Mouse (Mus musculus): Measurements from ENCODE around the gene Draxin. TPM values are rescaled to one million over a fixed set of nuclear protein-coding genes. Genes with fewer than 3 reads are reported as not detected.
A peak's percentile ranks its signal among the peaks of the same experiment; 100 is the strongest.

Draxin gene
- polyA plus RNA-seq, 1 experiment from 2014 or later: 3.8 TPM

- ATAC-seq (replicated peaks; ENCODE audit: low FRiP score) (no peak), DNase-seq (ENCODE audit: low spot score) (no peak)
- H3K4me3 ChIP-seq (ENCODE audit: low read depth, low read length): no peak overlapping the region
- WGBS: 71% methylated on average over 4 of the region's 4 CpGs
- no peak overlapping the region for H3K27ac ChIP-seq (ENCODE audit: low read depth, low read length)
- H3K9ac ChIP-seq (ENCODE audit: low read length): no peak overlapping the region
- no peaks in the 10 kb centered on the region; the same call in 1 of the 2 replicates for H3K9me3 ChIP-seq (ENCODE audit: control insufficient read depth, low read length)
- peaks cover 3% of the 10 kb centered on the region; the same call in 1 of the 2 replicates for H3K27me3 ChIP-seq (ENCODE audit: control insufficient read depth, insufficient read depth, low read length)
- peaks cover 4% of the 10 kb centered on the region; the same call in 1 of the 2 replicates for H3K4me1 ChIP-seq (replicated peaks; ENCODE audit: control insufficient read depth, insufficient read depth, low read length)
- H3K4me2 ChIP-seq (ENCODE audit: low read depth, low read length, severe bottlenecking): no peak overlapping the region
- H3K36me3 ChIP-seq (ENCODE audit: control insufficient read depth, insufficient read depth, low read length): no peaks in the 10 kb centered on the region
Measured at GRCm38 (mm10) chr4:148116657-148117056, 13.8 kb downstream of the Draxin start.

- Histone ChIP-seq H3K27me3 (ENCODE audit: control insufficient read depth, insufficient read depth, low read length) (peaks cover 3% of the 10 kb centered on the region; the same call in 1 of the 2 replicates), H3K9ac (ENCODE audit: low read length) (peak overlapping the region; percentile 20), H3K4me1 (replicated peaks; ENCODE audit: control insufficient read depth, insufficient read depth, low read length) (peaks cover 2% of the 10 kb centered on the region; the same call in 1 of the 2 replicates), H3K27ac (ENCODE audit: low read depth, low read length) (no peak overlapping the region), H3K36me3 (ENCODE audit: control insufficient read depth, insufficient read depth, low read length) (no peaks in the 10 kb centered on the region), H3K4me3 (ENCODE audit: low read depth, low read length) (no peak overlapping the region), H3K9me3 (ENCODE audit: control insufficient read depth, low read length) (no peaks in the 10 kb centered on the region; the same call in 1 of the 2 replicates), H3K4me2 (ENCODE audit: low read depth, low read length, severe bottlenecking) (0 out of 2 replicates have a peak overlapping the region, but pooled peaks have one; percentile 15)
- WGBS: 6% methylated on average over 15 of the region's 15 CpGs
- ATAC-seq (replicated peaks; ENCODE audit: low FRiP score) (peak; percentile 11; the same call in 1 of the 2 replicates), DNase-seq (ENCODE audit: low spot score) (peak; percentile 73)
Measured at GRCm38 (mm10) chr4:148115467-148115866, 15.0 kb downstream of the Draxin start.

DNA sequence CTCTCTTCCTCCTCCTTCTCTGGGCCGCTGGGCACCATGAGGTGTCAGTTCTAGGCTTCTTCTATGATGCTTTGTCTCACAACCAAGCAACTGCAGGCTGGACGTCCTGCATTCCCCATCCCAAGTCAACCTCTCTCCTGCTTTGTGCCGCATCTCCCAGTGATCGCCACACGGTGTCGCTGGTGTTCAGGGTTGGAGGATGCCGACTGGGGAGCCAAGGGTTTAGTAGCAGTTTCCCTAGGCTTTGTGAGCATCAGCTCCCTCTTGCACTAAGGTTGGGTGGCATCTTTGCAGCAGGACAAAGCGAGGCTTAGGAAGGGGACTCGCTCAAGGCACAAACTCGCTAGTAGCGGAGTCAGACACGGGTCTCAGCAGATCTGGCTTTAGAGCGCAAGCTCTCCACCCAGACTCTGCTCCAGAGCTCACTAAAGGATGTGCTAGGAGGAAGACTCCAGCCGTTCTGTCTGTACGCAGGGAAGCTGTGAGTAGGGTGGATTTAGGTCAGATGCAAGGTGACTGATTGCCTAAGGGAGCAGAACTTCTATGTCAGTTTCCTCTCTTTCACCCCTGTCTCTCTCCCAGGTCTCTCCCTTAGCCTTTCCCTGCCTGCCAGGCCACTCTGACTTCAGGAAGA is 15.6 kb downstream of the Draxin start:
- Histone ChIP-seq H3K36me3 (ENCODE audit: control insufficient read depth, insufficient read depth, low read length) (no peaks in the 10 kb centered on the region), H3K4me3 (ENCODE audit: low read depth, low read length) (no peak overlapping the region), H3K9ac (ENCODE audit: low read length) (peak overlapping the region; percentile 39), H3K9me3 (ENCODE audit: control insufficient read depth, low read length) (no peaks in the 10 kb centered on the region; the same call in 1 of the 2 replicates), H3K27me3 (ENCODE audit: control insufficient read depth, insufficient read depth, low read length) (peaks cover 3% of the 10 kb centered on the region; the same call in 1 of the 2 replicates), H3K4me2 (ENCODE audit: low read depth, low read length, severe bottlenecking) (peak overlapping the region; percentile 22; the same call in 1 of the 2 replicates), H3K27ac (ENCODE audit: low read depth, low read length) (no peak overlapping the region), H3K4me1 (replicated peaks; ENCODE audit: control insufficient read depth, insufficient read depth, low read length) (peaks cover 2% of the 10 kb centered on the region; the same call in 1 of the 2 replicates)
- DNase-seq (ENCODE audit: low spot score) (peak; percentile 95), ATAC-seq (replicated peaks; ENCODE audit: low FRiP score) (peak; percentile 77)
- 3% methylated on average over 15 of the region's 15 CpGs for WGBS

DNA sequence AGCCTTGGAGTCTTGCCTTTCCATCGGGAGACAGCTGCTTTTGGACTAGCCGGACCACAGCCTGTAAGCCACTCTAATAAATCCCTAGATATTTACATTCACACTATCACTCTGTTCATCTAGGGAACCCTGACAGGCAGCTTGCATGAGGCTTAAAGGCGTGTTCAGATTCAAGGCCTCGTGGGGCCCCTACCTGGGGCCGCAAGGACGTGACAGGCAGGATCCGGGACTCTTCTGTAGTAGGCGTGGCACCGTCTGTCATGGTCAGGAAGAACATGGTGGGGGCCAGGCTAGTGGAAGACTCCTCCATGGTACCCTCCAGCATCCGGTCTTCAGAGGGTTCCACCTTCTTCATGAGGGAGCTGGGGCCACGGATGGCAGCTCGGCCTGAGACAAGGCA is 18.0 kb downstream of the Draxin start:
- WGBS: 87% methylated on average over 12 of the region's 12 CpGs
- DNase-seq (ENCODE audit: low spot score): no peak
- H3K36me3 ChIP-seq (ENCODE audit: control insufficient read depth, insufficient read depth, low read length): no peaks in the 10 kb centered on the region

DNA sequence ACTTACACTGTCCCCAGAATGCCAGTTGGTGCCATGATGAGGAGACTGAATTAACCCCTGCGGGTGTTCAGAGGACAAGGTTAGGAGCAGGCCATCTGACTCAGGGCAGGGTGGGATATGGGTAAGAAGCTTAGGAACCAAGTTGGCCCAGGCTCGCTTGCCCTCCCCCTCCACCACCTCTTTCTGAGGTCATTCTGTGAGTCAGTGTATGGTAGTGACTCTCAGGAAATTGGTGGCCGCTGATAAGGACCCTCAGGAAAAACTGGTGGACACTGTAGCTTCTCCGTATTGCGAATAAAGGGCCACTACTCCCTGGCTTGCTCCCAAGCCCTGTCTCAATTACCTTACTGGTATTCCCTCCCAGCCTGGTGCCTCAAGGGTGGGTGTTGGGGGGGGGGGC is 21.3 kb downstream of the Draxin start:
- H3K27ac ChIP-seq (ENCODE audit: low read depth, low read length): no peak overlapping the region
- DNase-seq (ENCODE audit: low spot score): no peak
- WGBS: 89% methylated on average over 5 of the region's 5 CpGs
- ATAC-seq (replicated peaks; ENCODE audit: low FRiP score): no peak
- no peaks in the 10 kb centered on the region for H3K27me3 ChIP-seq (ENCODE audit: control insufficient read depth, insufficient read depth, low read length)
- H3K9ac ChIP-seq (ENCODE audit: low read length): no peak overlapping the region
- no peak overlapping the region for H3K4me2 ChIP-seq (ENCODE audit: low read depth, low read length, severe bottlenecking)
- no peaks in the 10 kb centered on the region for H3K4me1 ChIP-seq (replicated peaks; ENCODE audit: control insufficient read depth, insufficient read depth, low read length)
- H3K36me3 ChIP-seq (ENCODE audit: control insufficient read depth, insufficient read depth, low read length): no peaks in the 10 kb centered on the region
- H3K4me3 ChIP-seq (ENCODE audit: low read depth, low read length): no peak overlapping the region
- no peaks in the 10 kb centered on the region for H3K9me3 ChIP-seq (ENCODE audit: control insufficient read depth, low read length)

More for the DNA sequence above, 18.0 kb downstream of the Draxin start:
- H3K9me3 ChIP-seq (ENCODE audit: control insufficient read depth, low read length): no peaks in the 10 kb centered on the region; the same call in 1 of the 2 replicates
- H3K4me3 ChIP-seq (ENCODE audit: low read depth, low read length): no peak overlapping the region
- H3K27ac ChIP-seq (ENCODE audit: low read depth, low read length): no peak overlapping the region
- H3K4me2 ChIP-seq (ENCODE audit: low read depth, low read length, severe bottlenecking): no peak overlapping the region
- H3K27me3 ChIP-seq (ENCODE audit: control insufficient read depth, insufficient read depth, low read length): peaks cover 3% of the 10 kb centered on the region; the same call in 1 of the 2 replicates
- no peak for ATAC-seq (replicated peaks; ENCODE audit: low FRiP score)
- H3K9ac ChIP-seq (ENCODE audit: low read length): no peak overlapping the region
- H3K4me1 ChIP-seq (replicated peaks; ENCODE audit: control insufficient read depth, insufficient read depth, low read length): peaks cover 2% of the 10 kb centered on the region; the same call in 1 of the 2 replicates

GRCm38 (mm10) chr4:148108565-148109100 is 21.9 kb downstream of the Draxin start:
- Histone ChIP-seq H3K9ac (ENCODE audit: low read length) (no peak overlapping the region), H3K27ac (ENCODE audit: low read depth, low read length) (no peak overlapping the region), H3K4me2 (ENCODE audit: low read depth, low read length, severe bottlenecking) (no peak overlapping the region), H3K36me3 (ENCODE audit: control insufficient read depth, insufficient read depth, low read length) (no peaks in the 10 kb centered on the region), H3K27me3 (ENCODE audit: control insufficient read depth, insufficient read depth, low read length) (no peaks in the 10 kb centered on the region), H3K4me1 (replicated peaks; ENCODE audit: control insufficient read depth, insufficient read depth, low read length) (no peaks in the 10 kb centered on the region), H3K4me3 (ENCODE audit: low read depth, low read length) (no peak overlapping the region), H3K9me3 (ENCODE audit: control insufficient read depth, low read length) (no peaks in the 10 kb centered on the region)
- DNase-seq (ENCODE audit: low spot score) (no peak), ATAC-seq (replicated peaks; ENCODE audit: low FRiP score) (no peak)
- WGBS: 75% methylated on average over 7 of the region's 7 CpGs

- Histone ChIP-seq H3K36me3 (ENCODE audit: control insufficient read depth, insufficient read depth, low read length) (no peaks in the 10 kb centered on the region), H3K4me2 (ENCODE audit: low read depth, low read length, severe bottlenecking) (no peak overlapping the region), H3K27ac (ENCODE audit: low read depth, low read length) (no peak overlapping the region), H3K4me3 (ENCODE audit: low read depth, low read length) (no peak overlapping the region), H3K4me1 (replicated peaks; ENCODE audit: control insufficient read depth, insufficient read depth, low read length) (no peaks in the 10 kb centered on the region), H3K9me3 (ENCODE audit: control insufficient read depth, low read length) (no peaks in the 10 kb centered on the region), H3K9ac (ENCODE audit: low read length) (no peak overlapping the region), H3K27me3 (ENCODE audit: control insufficient read depth, insufficient read depth, low read length) (no peaks in the 10 kb centered on the region)
- ATAC-seq (replicated peaks; ENCODE audit: low FRiP score): no peak
- no peak for DNase-seq (ENCODE audit: low spot score)
- 81% methylated on average over 22 of the region's 22 CpGs for WGBS
Measured at GRCm38 (mm10) chr4:148107621-148108291, 22.7 kb downstream of the Draxin start.

- 88% methylated on average over 3 of the region's 3 CpGs for WGBS
- DNase-seq (ENCODE audit: low spot score) (no peak), ATAC-seq (replicated peaks; ENCODE audit: low FRiP score) (no peak)
- no peak overlapping the region for H3K4me2 ChIP-seq (ENCODE audit: low read depth, low read length, severe bottlenecking)
- H3K36me3 ChIP-seq (ENCODE audit: control insufficient read depth, insufficient read depth, low read length): no peaks in the 10 kb centered on the region
- peaks cover 7% of the 10 kb centered on the region; the same call in 1 of the 2 replicates for H3K4me1 ChIP-seq (replicated peaks; ENCODE audit: control insufficient read depth, insufficient read depth, low read length)
- H3K27me3 ChIP-seq (ENCODE audit: control insufficient read depth, insufficient read depth, low read length): no peaks in the 10 kb centered on the region
- H3K9ac ChIP-seq (ENCODE audit: low read length): no peak overlapping the region
- no peak overlapping the region for H3K4me3 ChIP-seq (ENCODE audit: low read depth, low read length)
- no peaks in the 10 kb centered on the region for H3K9me3 ChIP-seq (ENCODE audit: control insufficient read depth, low read length)
- no peak overlapping the region for H3K27ac ChIP-seq (ENCODE audit: low read depth, low read length)
Measured at GRCm38 (mm10) chr4:148104146-148104545, 26.4 kb downstream of the Draxin start.

Measured in forebrain, embryonic 11.5 days (tissue).